Mouse (Mus musculus) hindbrain, postnatal 0 days (tissue): Measurements from ENCODE around the gene Pfkp. TPM values are rescaled to one million over a fixed set of nuclear protein-coding genes. Genes with fewer than 3 reads are reported as not detected.
A peak's percentile ranks its signal among the peaks of the same experiment; 100 is the strongest.

Source experiments
- ATAC-seq: fragments of 200-750 bp; cut with Nextera tagmentation; 2 replicates; pipeline ENCODE4 v1.8.0; 2017; ENCODE audit warnings: mild to moderate bottlenecking, moderate TSS enrichment, moderate library complexity
- DNase-seq: peaks from one replicate; pipeline ENCODE4 v3.0.0-alpha.2; 2015; ENCODE audit warnings: low spot score
- H3K27ac ChIP-seq: fragments of 300-500 bp; sonication (generic); 2 replicates; pipeline ENCODE4 v1.5.1; 2014; ENCODE audit warnings: mild to moderate bottlenecking
- H3K27me3 ChIP-seq: fragments of 300-500 bp; sonication (generic); 2 replicates; pipeline ENCODE4 v1.6.1; 2014; ENCODE audit warnings: low read length, mixed read lengths; ENCODE audit not compliant: insufficient read depth
- H3K36me3 ChIP-seq: fragments of 300-500 bp; sonication (generic); 2 replicates; pipeline ENCODE4 v1.6.1; 2014; ENCODE audit warnings: low read length, mixed read lengths; ENCODE audit not compliant: insufficient read depth
- H3K4me1 ChIP-seq: fragments of 300-500 bp; sonication (generic); 2 replicates; pipeline ENCODE4 v1.6.1; 2014; ENCODE audit warnings: antibody characterized with exemption, low read length, mixed read lengths; ENCODE audit not compliant: insufficient read depth
- H3K4me2 ChIP-seq: fragments of 300-500 bp; sonication (generic); 2 replicates; pipeline ENCODE4 v1.6.1; 2014; ENCODE audit warnings: low read depth, mild to moderate bottlenecking, low read length, moderate library complexity, mixed read lengths
- H3K4me3 ChIP-seq: fragments of 300-500 bp; sonication (generic); 2 replicates; pipeline ENCODE4 v1.5.1; 2014; ENCODE audit warnings: low read length
- H3K9ac ChIP-seq: fragments of 300-500 bp; sonication (generic); replicated peaks from 2 replicates; pipeline ENCODE4 v1.6.1; 2014; ENCODE audit warnings: mild to moderate bottlenecking, low read length, moderate library complexity, mixed read lengths
- H3K9me3 ChIP-seq: fragments of 300-500 bp; sonication (generic); 2 replicates; pipeline ENCODE4 v1.6.1; 2016; ENCODE audit warnings: low read length, mixed read lengths
- CTCF ChIP-seq: IDR thresholded peaks from 2 replicates; pipeline ENCODE4 v1.5.1; 2016; ENCODE audit warnings: antibody characterized with exemption, control low read depth, low read depth
- WGBS: fragments of 180-500 bp; shearing (Covaris S2); extraction: QIAGEN DNeasy Blood & Tissue Kit; methylation state at CpG from one replicate; pipeline ENCODE4 v1.1.7; 2014; 5-methylcytosine and 5-hydroxymethylcytosine counted together
- polyA plus RNA-seq: library from polyadenylated mRNA; unstranded; fragments of >200 nt; fragmentation: Nextera tagmentation; extraction: Ambion mirVana; gene quantifications from 2 replicates; pipeline ENCODE4 v1.2.1, GENCODE M21; 2015
- total RNA-seq: library from RNA; depleted of rRNA; stranded (reverse); fragments of >200 nt; gene quantifications from 2 replicates; pipeline ENCODE4 v1.2.3, GENCODE M21; 2014

Gene Pfkp
- total and polyA plus RNA-seq, 2 experiments from 2014 or later, result 233 to 427 TPM

DNA sequence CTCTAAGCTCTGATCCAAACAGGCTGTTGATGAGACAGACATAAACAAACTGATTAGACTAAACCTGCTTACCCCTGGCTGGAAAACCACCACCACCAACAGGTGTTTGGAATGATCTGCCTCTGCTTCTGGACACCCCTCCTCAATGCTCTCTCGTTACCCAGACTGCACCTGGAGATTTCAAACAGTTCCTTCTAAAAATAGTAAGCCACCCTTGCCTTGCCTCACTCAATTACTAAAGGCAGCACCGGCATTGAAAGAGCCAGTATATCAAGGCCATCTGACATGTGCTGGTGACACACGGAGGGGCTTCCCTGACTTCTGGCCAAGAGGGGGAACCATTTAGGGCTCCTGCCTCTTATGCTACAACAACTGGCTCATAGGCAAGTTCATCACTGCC lies 57.7 kb downstream of the Pfkp start:
- 67% methylated on average over 3 of the region's 3 CpGs for WGBS
- Histone ChIP-seq H3K4me1 (no peaks in the 10 kb centered on the region), H3K36me3 (peaks cover 14% of the 10 kb centered on the region; the same call in 1 of the 2 replicates), H3K27me3 (no peaks in the 10 kb centered on the region), H3K4me3 (no peak overlapping the region), H3K9me3 (no peaks in the 10 kb centered on the region), H3K9ac (no peak overlapping the region), H3K4me2 (no peak overlapping the region), H3K27ac (no peak overlapping the region)
- TF ChIP-seq CTCF, result no peak
- ATAC-seq (peak; percentile 24; the same call in 1 of the 2 replicates), DNase-seq (no peak)

DNA sequence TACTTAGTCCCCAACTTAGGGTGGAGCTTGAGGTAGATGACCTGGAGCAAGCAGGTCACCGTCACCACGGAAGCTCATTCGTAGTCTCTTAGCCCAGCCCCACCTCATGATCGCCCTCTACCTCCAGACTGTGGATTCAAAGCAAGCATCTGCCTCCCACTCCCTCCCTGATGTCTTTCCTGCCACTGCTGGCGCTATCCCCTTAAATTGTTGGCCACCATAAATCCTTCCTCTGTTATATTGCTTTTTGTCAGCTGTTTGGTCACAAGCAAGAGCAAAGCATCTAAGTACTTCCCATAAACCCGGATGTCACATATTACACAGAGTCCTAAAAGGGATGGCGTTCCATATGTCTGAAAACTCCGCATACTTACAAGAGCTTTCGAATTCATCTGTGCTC lies 62.6 kb downstream of the Pfkp start:
- TF ChIP-seq CTCF, result no peak
- DNase-seq, result no peak
- no peaks in the 10 kb centered on the region for H3K4me1 ChIP-seq
- H3K4me3 ChIP-seq, result no peak overlapping the region
- no peak for ATAC-seq
- no peak overlapping the region for H3K9ac ChIP-seq
- H3K27ac ChIP-seq, result no peak overlapping the region
- H3K36me3 ChIP-seq, result peaks cover 24% of the 10 kb centered on the region
- H3K27me3 ChIP-seq, result no peaks in the 10 kb centered on the region
- H3K4me2 ChIP-seq, result no peak overlapping the region
- 78% methylated on average over 9 of the region's 9 CpGs for WGBS
- H3K9me3 ChIP-seq, result no peaks in the 10 kb centered on the region

- Histone ChIP-seq H3K9me3 (no peaks in the 10 kb centered on the region), H3K4me3 (no peak overlapping the region), H3K27ac (no peak overlapping the region), H3K27me3 (no peaks in the 10 kb centered on the region), H3K36me3 (peaks cover 39% of the 10 kb centered on the region), H3K9ac (no peak overlapping the region), H3K4me2 (no peak overlapping the region), H3K4me1 (no peaks in the 10 kb centered on the region)
- DNase-seq, result no peak
- no peak for ATAC-seq
- WGBS, result 77% methylated on average over 4 of the region's 4 CpGs
- no peak for TF ChIP-seq CTCF
Observed at GRCm38 (mm10) chr13:6583499-6584125, 65.0 kb downstream of the Pfkp start.

DNA sequence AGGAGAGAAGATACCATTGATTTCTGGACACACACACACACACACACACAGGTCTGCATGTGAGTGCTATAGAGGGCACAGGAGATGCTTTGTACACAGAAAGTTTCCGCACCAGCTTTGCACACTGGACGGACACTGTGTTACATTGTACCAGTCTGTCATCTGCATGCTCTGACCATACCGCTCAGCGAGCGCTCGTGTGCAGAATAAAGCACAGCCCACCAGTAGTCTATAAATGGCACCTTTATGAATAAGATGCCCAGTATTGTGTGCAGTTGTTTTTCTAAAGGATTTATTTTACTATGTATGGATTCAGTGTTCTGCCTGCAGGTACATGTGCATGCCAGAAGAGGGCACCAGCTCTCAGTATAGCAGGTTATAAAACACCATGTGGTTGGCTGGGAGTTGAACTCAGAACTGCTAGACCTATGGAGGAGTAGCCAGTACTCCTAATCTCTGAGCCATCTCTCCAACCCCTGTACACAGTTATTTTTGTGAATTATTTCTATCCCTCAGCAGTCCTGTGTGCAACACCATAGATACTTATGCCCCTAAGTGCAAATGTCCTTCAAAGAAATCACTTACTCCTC lies 72.6 kb downstream of the Pfkp start:
- Histone ChIP-seq H3K36me3 (peaks cover 83% of the 10 kb centered on the region), H3K27me3 (no peaks in the 10 kb centered on the region), H3K4me1 (no peaks in the 10 kb centered on the region), H3K9me3 (no peaks in the 10 kb centered on the region), H3K4me3 (no peak overlapping the region), H3K9ac (no peak overlapping the region), H3K27ac (no peak overlapping the region), H3K4me2 (no peak overlapping the region)
- peak; percentile 25 for DNase-seq
- WGBS, result 88% methylated on average over 6 of the region's 6 CpGs
- peak; percentile 65; the same call in 1 of the 2 replicates for ATAC-seq
- peak; percentile 60 for TF ChIP-seq CTCF

DNA sequence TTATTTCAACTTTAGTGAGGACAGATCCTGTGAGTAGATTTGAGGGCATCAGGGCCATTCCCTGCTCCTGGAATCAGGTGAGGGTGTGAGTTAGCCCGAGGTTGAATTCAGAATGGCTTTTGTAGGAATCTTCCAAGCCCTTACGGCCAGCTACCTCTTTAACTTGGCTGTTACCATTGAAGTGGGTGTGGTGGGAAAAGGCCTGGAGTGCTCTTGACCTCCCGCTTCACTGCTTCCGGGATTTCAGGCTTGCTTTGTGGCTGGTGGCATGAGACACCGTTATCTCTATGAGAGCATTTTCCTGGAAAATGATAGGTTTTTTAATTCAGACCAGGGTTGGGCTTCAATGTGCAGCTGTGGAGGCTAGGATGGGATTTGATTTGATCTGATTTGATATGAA lies 83.0 kb downstream of the Pfkp start:
- no peaks in the 10 kb centered on the region for H3K4me1 ChIP-seq
- H3K9me3 ChIP-seq, result no peaks in the 10 kb centered on the region
- H3K36me3 ChIP-seq, result peaks cover 70% of the 10 kb centered on the region
- WGBS, result 94% methylated on average over 5 of the region's 5 CpGs
- H3K27me3 ChIP-seq, result no peaks in the 10 kb centered on the region
- no peak overlapping the region for H3K4me3 ChIP-seq
- H3K9ac ChIP-seq, result no peak overlapping the region
- no peak for ATAC-seq
- no peak for TF ChIP-seq CTCF
- DNase-seq, result no peak
- H3K27ac ChIP-seq, result no peak overlapping the region
- no peak overlapping the region for H3K4me2 ChIP-seq

GRCm38 (mm10) chr13:6562409-6562808 lies 86.2 kb downstream of the Pfkp start:
- H3K4me3 ChIP-seq, result no peak overlapping the region
- H3K9me3 ChIP-seq, result no peaks in the 10 kb centered on the region
- DNase-seq (no peak), ATAC-seq (no peak)
- H3K27ac ChIP-seq, result no peak overlapping the region
- no peaks in the 10 kb centered on the region for H3K4me1 ChIP-seq
- no peak for TF ChIP-seq CTCF
- H3K9ac ChIP-seq, result no peak overlapping the region
- H3K4me2 ChIP-seq, result no peak overlapping the region
- H3K27me3 ChIP-seq, result no peaks in the 10 kb centered on the region
- H3K36me3 ChIP-seq, result peaks cover 64% of the 10 kb centered on the region; the same call in 1 of the 2 replicates
- 97% methylated on average over 2 of the region's 2 CpGs for WGBS

GRCm38 (mm10) chr13:6557771-6558170 lies 90.8 kb downstream of the Pfkp start:
- ATAC-seq (peak; percentile 73), DNase-seq (peak; percentile 61)
- no peaks in the 10 kb centered on the region for H3K9me3 ChIP-seq
- no peak overlapping the region for H3K4me2 ChIP-seq
- H3K36me3 ChIP-seq, result peaks cover 56% of the 10 kb centered on the region
- TF ChIP-seq CTCF, result no peak
- H3K27me3 ChIP-seq, result no peaks in the 10 kb centered on the region
- H3K4me1 ChIP-seq, result no peaks in the 10 kb centered on the region
- WGBS, result 55% methylated on average over 7 of the region's 7 CpGs
- H3K4me3 ChIP-seq, result no peak overlapping the region
- H3K27ac ChIP-seq, result no peak overlapping the region
- no peak overlapping the region for H3K9ac ChIP-seq
